Mouse (Mus musculus): ENCODE measurements around the gene Ano10. TPM values are rescaled to one million over a fixed set of nuclear protein-coding genes. Genes with fewer than 3 reads are reported as not detected.
"Not testable (repeated sequence)": the region's sequence is repeated elsewhere in the genome, so short reads cannot be mapped to it uniquely, and the experiment has no call there.

Gene Ano10
- total RNA-seq (2015; ENCODE audit: low replicate concordance) (7.9 and 28.1 TPM in 2 replicates), total RNA-seq (2017; ENCODE audit: low replicate concordance) (3.1 and 5.1 TPM in 2 replicates)

- peak; percentile 85 for ATAC-seq (replicated peaks; ENCODE audit: low FRiP score, poor library complexity, severe bottlenecking)
Measured at GRCm38 (mm10) chr9:122294242-122294881, at the start of gene Ano10. Ano10 (minus strand) TSS chr9:122294423.

- no peak for ATAC-seq (replicated peaks; ENCODE audit: low FRiP score, poor library complexity, severe bottlenecking)
Measured at GRCm38 (mm10) chr9:122343399-122343798, 49.2 kb upstream of the Ano10 start.

DNA sequence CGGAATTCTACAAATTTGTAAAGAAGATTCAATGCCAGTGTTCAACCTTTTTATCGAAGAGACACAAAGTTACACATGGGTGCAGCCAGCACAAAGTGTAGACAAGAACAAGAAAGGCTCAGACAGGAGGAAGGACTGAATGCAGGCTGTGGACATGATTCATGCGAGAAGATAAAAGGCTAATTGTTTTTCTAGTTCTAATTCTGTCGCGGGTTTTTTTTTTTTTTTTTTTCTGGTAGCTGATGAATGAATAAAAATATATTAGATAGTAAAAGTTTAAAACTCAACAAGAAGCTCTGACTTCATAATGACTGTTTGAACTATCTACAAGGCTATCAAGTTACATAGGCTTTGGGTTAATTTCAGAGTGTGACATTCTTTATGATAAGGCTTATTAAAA lies 45.7 kb upstream of the Ano10 start:
- ATAC-seq (replicated peaks; ENCODE audit: low FRiP score, poor library complexity, severe bottlenecking), result no peak

- no peak; the same call in 1 of the 2 replicates for ATAC-seq (replicated peaks; ENCODE audit: low FRiP score, poor library complexity, severe bottlenecking)
Measured at GRCm38 (mm10) chr9:122337510-122337931, 43.3 kb upstream of the Ano10 start.

- ATAC-seq (replicated peaks; ENCODE audit: low FRiP score, poor library complexity, severe bottlenecking), result no peak
Measured at GRCm38 (mm10) chr9:122336677-122337076, 42.5 kb upstream of the Ano10 start.

- no peak for ATAC-seq (replicated peaks; ENCODE audit: low FRiP score, poor library complexity, severe bottlenecking)
Measured at GRCm38 (mm10) chr9:122328199-122328598, 34.0 kb upstream of the Ano10 start.

- ATAC-seq (replicated peaks; ENCODE audit: low FRiP score, poor library complexity, severe bottlenecking), result no peak
Measured at GRCm38 (mm10) chr9:122325996-122326395, 31.8 kb upstream of the Ano10 start.

GRCm38 (mm10) chr9:122322356-122322755 lies 28.1 kb upstream of the Ano10 start:
- no peak for ATAC-seq (replicated peaks; ENCODE audit: low FRiP score, poor library complexity, severe bottlenecking)

DNA sequence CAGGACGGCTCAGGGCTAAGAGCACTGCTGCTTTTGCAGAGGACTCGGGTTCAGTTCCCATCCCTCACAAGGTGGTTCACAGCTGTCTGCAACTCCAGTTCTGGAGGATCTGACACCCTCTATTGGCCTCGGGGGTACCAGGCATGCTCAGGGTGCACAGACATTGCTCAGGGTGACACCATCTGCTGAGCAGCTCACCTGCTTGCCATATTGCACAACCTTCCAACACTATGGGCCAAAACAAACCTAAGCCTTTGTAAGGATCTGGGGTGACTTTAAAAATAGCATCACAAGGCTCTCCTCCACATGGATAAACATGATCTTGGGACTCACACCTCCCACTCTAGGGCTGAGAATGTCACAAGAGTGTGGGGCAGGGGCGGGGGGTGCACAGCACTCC lies 26.4 kb upstream of the Ano10 start:
- no peak for ATAC-seq (replicated peaks; ENCODE audit: low FRiP score, poor library complexity, severe bottlenecking)

DNA sequence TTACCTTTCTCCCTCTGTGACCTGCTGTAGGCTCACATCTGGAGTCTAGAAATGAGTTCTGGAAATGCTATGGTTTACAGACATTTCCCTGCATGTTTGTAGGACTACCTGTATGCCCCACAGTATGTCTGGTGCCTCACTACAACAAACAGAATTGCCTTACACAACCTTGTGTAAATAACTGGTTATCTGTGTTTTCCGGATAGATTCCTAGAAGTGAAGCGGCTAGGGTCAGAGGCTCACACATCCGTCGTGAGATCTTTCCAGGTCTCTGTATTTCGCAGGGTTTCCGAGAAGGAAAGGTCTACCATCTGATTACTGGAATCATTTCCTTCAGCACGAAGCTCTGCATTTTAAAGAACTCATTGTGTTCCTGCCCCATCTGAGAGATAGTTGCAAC lies 22.3 kb upstream of the Ano10 start:
- no peak for ATAC-seq (replicated peaks; ENCODE audit: low FRiP score, poor library complexity, severe bottlenecking)

DNA sequence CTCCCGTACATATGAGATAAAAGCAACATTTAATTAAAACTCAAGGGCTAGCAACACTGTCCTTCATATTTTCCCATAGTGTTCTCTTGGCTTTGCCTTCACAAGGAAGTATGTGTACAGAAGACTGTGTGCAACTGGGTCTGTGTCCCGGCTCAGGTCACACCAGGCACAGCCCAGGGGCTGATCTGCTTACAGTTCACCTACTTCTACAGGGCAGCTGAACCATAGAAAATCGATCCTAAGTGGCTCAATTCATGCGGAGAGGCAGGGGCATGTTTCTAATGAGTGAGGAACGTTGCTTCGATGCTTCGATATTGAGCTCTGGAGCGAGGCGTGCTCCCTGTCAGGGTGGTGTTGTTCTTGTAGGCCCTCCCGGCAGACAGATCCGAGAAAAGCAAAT lies 21.3 kb upstream of the Ano10 start:
- ATAC-seq (replicated peaks; ENCODE audit: low FRiP score, poor library complexity, severe bottlenecking), result no peak

DNA sequence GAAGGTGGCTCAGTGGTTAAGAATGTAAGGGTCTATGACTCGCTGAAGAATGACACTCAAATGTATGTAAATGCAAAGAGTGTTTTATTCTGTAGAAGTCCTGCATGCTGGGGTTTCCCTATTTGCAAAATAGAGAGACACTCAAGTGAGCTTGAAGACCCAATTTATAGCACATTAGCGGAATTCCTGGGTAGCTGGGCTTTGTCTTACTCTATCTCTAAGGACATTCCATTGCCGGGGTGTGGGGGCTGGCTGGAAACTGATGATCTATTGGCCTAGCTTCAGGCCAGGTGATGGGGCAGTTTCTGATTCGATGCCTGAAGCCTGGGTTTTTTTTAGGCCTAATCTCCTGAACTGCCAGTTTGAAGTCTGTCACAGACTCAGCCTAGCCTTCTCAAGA lies 20.7 kb upstream of the Ano10 start:
- ATAC-seq (replicated peaks; ENCODE audit: low FRiP score, poor library complexity, severe bottlenecking), result no peak

GRCm38 (mm10) chr9:122314386-122314785 lies 20.2 kb upstream of the Ano10 start:
- ATAC-seq (replicated peaks; ENCODE audit: low FRiP score, poor library complexity, severe bottlenecking), result no peak

- not testable (repeated sequence) for ATAC-seq (replicated peaks; ENCODE audit: low FRiP score, poor library complexity, severe bottlenecking)
Measured at GRCm38 (mm10) chr9:122313128-122313527, 18.9 kb upstream of the Ano10 start.

DNA sequence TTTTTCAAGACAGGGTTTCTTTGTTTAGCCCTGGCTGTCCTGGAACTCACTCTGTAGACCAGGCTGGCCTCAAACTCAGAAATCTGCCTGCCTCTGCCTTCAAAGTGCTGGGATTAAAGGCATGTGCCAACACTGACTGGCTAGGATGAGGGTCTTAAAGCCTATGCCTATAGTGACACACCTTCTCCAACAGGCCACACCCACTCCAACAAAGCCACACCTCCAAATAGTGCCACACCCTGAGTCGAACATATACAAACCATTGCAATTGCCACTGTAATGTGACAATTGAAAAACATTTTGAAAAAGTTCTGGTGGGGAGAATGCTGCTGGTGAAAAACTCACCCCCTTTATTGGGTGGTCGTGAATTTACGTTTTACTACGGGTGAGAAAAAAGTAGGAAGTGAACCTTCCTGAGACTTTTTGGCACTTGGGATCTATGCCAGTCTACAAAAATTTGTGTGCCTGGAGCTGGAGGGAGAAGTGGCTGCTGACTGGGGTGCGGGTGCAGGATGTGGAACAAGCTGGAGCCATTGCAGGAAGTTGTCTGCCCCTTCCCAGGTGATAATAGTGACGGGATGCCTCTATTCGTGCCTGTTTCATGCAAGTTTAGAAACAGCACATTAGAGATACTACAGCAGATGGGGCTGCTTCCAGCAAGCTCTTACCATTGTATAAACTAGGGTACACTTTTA lies 18.2 kb upstream of the Ano10 start:
- ATAC-seq (replicated peaks; ENCODE audit: low FRiP score, poor library complexity, severe bottlenecking), result no peak

DNA sequence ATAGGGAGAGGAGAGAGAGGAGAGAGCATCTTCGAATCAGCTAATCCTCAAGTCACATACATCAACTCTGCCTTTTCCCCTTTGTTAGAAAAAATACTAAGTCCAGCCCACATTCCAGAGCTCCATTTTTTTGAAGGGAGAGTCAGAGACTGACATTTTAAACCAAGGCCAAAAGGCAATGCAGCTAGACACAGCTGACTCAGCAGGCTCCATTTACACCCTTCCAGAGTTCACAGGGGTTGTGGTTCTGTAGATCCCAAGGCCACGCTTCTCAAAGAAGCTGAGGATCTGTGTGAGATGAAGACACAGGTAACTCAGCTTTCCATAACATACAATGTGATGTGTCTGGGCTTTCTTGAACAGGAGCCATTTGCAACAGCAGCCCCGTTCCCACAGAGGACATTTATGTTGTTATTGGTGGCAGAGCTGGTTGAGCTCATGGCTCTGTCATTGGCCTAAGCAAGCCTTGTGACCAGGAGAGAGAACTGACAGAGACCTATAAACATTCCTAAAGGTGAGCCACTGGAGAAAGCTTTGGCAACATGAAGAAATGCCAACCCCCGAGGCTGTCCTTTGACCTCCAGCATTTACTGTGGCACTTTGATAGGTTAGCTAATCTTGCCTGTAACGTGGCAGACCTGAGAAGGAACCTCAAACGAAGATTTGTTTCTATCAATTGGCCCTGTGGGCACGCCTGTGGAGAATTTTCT lies 17.0 kb upstream of the Ano10 start:
- no peak for ATAC-seq (replicated peaks; ENCODE audit: low FRiP score, poor library complexity, severe bottlenecking)

- ATAC-seq (replicated peaks; ENCODE audit: low FRiP score, poor library complexity, severe bottlenecking), result peak; percentile 77
Measured at GRCm38 (mm10) chr9:122310613-122311049, 16.4 kb upstream of the Ano10 start.

- ATAC-seq (replicated peaks; ENCODE audit: low FRiP score, poor library complexity, severe bottlenecking), result peak; percentile 31
Measured at GRCm38 (mm10) chr9:122309013-122309980, 15.1 kb upstream of the Ano10 start.

DNA sequence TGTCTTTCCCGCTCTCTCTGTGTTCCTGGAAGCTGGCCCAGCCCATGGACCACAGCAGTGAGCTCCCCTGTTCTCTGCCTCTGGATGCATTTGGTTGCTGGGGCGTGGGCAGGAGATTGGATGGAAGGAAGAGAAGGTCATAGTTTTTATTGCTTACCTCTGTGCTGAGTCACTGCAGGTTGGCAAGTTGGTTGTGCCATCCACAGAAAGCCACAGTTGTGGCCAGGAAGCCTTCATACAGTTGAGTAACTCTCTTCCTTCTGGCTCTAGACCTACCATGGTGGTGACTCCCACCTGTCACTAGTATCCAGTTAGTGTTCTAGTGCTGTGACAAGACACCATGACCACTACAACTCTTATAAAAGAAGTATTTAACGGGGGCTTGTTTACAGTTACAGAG lies 11.1 kb upstream of the Ano10 start:
- no peak for ATAC-seq (replicated peaks; ENCODE audit: low FRiP score, poor library complexity, severe bottlenecking)

DNA sequence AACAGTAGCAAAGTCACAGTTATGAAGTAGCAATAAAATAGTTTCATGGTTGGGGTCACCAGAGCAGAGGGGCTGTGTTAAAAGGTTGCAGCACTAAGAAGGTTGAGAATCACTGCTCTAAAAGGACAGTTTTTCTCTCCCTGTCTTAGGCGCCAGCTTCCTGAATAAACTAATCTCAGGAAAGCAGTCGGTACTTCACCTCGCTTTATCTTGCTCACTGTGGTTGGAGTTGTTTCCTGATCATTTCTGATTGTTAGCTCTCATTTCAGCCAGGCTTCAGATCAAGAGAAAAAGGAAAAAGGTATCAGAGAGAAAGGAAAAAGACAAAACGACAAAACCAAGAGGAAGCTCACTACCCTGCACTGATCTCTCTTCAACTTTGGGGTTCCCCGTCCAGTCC lies 1.9 kb upstream of the Ano10 start:
- ATAC-seq (replicated peaks; ENCODE audit: low FRiP score, poor library complexity, severe bottlenecking), result no peak
